Mouse (Mus musculus) fibroblast of lung, adult 2 months (primary cell): ENCODE data around the gene Mbl2.
"Not testable (repeated sequence)": the region's sequence is repeated elsewhere in the genome, so short reads cannot be mapped to it uniquely, and the experiment has no call there.

Source experiments
- DNase-seq: peaks from one replicate; pipeline ENCODE4 v3.0.0-alpha.2; 2011; ENCODE audit warnings: low read depth

Gene Mbl2

GRCm38 (mm10) chr19:30232691-30233090 lies at the start of gene Mbl2:
Gene Mbl2 (plus strand): TSS chr19:30232942.
- no peak for DNase-seq

GRCm38 (mm10) chr19:30185536-30185935 lies 47.2 kb upstream of the Mbl2 start:
- DNase-seq, result no peak

- DNase-seq, result no peak
Measured at GRCm38 (mm10) chr19:30187232-30187631, 45.5 kb upstream of the Mbl2 start.

- DNase-seq, result no peak
Measured at GRCm38 (mm10) chr19:30194999-30195398, 37.7 kb upstream of the Mbl2 start.

- DNase-seq, result no peak
Measured at GRCm38 (mm10) chr19:30202177-30202576, 30.6 kb upstream of the Mbl2 start.

- no peak for DNase-seq
Measured at GRCm38 (mm10) chr19:30205159-30205816, 27.5 kb upstream of the Mbl2 start.

GRCm38 (mm10) chr19:30205874-30206273 lies 26.9 kb upstream of the Mbl2 start:
- no peak for DNase-seq

GRCm38 (mm10) chr19:30206981-30207380 lies 25.8 kb upstream of the Mbl2 start:
- DNase-seq, result no peak

- not testable (repeated sequence) for DNase-seq
Measured at GRCm38 (mm10) chr19:30209006-30209405, 23.7 kb upstream of the Mbl2 start.

- no peak for DNase-seq
Measured at GRCm38 (mm10) chr19:30214026-30214425, 18.7 kb upstream of the Mbl2 start.

GRCm38 (mm10) chr19:30215736-30216135 lies 17.0 kb upstream of the Mbl2 start:
- DNase-seq, result not testable (repeated sequence)

GRCm38 (mm10) chr19:30216186-30216585 lies 16.6 kb upstream of the Mbl2 start:
- DNase-seq, result no peak

GRCm38 (mm10) chr19:30217335-30217734 lies 15.4 kb upstream of the Mbl2 start:
- peak; percentile 27 for DNase-seq

GRCm38 (mm10) chr19:30222593-30222992 lies 10.1 kb upstream of the Mbl2 start:
- not testable (repeated sequence) for DNase-seq

GRCm38 (mm10) chr19:30229477-30229876 lies 3.3 kb upstream of the Mbl2 start:
- no peak for DNase-seq

- DNase-seq, result no peak
Measured at GRCm38 (mm10) chr19:30234416-30234815, 1.7 kb downstream of the Mbl2 start.

GRCm38 (mm10) chr19:30247359-30247758 lies 14.6 kb downstream of the Mbl2 start:
- no peak for DNase-seq

GRCm38 (mm10) chr19:30248822-30249221 lies 16.1 kb downstream of the Mbl2 start:
- DNase-seq, result peak; percentile 51

- DNase-seq, result no peak
Measured at GRCm38 (mm10) chr19:30252253-30252652, 19.5 kb downstream of the Mbl2 start.

- no peak for DNase-seq
Measured at GRCm38 (mm10) chr19:30256339-30256738, 23.6 kb downstream of the Mbl2 start.

GRCm38 (mm10) chr19:30281125-30281524 lies 48.4 kb downstream of the Mbl2 start:
- no peak for DNase-seq

- no peak for DNase-seq
Measured at GRCm38 (mm10) chr19:30287899-30288490, 55.3 kb downstream of the Mbl2 start.
